Mouse (Mus musculus): ENCODE results near the gene Plekha1.

Gene Plekha1

DNA sequence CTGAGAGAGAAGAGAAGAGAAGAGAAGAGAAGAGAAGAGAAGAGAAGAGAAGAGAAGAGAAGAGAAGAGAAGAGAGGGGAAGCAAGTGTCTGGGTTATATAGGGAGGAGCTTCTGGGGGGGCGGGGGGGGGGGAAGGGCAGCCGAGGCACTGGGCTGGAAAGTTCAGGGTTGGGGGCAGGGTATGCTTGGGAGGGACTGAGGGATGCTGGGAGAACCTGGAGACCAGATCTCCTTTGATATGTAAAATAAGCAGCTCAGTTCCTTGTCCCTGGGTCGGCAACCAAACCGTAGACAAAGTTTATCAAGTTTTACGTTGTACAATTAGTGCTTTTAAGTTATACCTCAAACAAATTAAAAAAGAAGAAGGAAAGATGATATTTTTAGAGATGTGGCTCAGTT is 5.6 kb upstream of the Plekha1 start:
- DNase-seq (ENCODE audit: low spot score), result no peak

DNA sequence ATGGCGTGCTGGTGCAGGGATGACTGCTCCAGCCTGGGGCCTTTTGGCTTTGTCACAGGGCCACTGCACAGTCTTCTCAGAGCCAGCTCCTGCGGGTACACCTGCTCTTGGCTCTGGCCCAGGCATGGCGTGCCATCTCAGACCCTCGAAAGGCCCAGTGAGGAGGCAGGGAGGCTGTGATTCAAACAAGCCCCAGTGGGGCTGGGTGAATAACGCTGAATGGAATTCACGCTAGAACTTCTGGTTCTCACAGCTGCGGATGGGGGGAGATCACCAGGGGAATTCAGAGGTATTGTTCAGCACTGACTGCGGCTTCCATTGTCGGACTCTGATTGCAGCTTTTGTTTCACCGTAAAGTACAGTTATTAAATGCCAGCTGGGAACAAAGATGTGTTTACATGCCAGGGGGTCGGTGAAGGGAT is 4.8 kb upstream of the Plekha1 start:
- DNase-seq (ENCODE audit: low spot score), result no peak

DNA sequence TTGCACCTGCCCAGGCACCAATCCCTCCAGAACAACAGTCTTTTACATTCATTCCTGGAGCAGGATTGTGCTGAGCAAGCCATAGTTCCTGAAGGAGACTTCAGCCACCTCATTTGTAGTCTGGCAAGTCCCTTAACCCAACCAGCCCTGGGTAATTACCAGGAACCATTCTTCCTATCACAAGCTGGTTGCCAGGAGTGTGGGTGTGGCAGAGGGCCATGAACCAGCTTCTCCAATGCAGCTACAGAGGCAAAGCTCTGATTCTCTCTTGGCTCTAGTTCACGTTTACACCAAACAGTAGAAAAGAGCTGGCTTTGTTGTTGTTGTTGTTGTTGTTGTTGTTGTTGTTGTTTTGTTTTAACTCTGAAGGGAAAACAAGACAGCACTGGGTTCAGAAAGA is 3.1 kb upstream of the Plekha1 start:
- DNase-seq (ENCODE audit: low spot score), result no peak

DNA sequence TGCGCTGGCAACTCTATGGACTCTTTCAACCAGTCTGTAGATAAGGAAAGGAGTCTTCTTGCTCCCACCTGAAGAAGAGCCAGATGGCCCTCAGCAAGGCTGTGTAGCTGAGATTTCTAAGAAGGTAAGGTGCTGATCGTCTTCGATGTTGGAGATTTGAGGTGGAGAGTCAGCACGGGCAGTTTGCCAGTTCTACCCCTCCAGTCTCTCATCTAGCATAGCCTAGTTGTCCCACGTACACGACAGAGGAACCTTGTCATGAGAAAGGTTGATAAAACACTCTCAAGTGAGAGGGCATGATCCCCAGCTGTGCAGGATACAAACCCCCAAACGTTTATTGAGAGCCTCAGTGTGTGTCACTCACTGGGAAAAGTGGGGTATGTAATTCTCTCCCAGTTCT is 845 bp upstream of the Plekha1 start:
- no peak for DNase-seq (ENCODE audit: low spot score)

DNA sequence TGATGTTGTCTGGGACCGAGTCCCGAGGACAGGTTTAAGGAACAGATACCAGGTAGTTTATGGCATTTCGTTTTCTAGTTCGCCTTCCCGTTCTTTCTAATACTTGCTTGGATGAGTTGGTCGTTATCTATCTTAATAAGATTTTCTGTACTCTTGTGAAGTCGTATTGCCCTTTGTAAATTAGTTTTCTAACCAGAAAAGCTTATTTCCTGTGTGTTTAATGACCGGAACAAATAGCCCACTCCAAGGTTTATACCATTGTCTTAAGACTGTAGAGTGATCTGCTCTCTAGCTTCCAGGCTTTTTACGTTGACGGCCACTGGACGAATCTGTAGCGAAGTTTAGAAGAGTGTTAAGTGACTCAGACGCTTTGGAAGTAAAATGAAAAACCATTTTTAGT is 1.1 kb downstream of the Plekha1 start:
- no peak for DNase-seq (ENCODE audit: low spot score)

DNA sequence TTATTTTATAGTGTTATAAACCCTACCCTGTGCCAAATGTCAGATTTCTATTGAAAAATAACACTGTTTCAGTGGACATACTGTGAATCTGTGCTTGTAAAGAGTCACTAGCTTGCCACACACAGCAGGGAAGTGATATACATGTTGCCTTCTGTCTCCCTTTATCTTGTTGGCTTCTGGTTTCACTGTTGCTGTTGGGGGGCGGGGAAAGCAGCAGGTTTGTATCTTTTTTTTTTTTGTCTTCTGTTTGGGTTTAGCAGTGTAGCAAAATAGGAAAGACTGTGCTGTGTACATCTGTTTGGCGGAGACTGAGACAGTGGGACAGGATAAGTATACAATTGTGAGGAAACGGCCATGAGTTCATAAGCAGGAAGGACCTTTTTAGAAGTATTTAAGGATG is 1.7 kb downstream of the Plekha1 start:
- no peak for DNase-seq (ENCODE audit: low spot score)

DNA sequence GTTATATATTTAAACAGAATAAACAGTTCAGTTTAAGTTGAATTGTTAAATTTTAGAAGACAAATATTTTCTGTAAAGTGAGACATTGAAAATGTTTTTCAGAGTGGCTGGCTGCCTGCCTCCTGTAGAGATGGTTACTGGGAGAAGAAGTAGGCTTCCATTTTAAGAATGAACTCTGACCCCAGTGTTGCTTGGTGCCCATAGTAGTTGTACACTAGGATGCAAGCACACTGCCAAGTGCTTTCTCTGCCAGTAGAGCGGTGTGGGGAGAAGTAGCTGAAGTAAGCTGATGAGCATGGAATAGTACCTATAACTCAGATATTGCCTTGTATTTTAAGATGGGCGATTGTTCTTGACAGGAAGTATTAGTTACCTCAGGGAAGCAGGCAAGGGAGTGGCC is 18.6 kb downstream of the Plekha1 start:
- DNase-seq (ENCODE audit: low spot score), result no peak

DNA sequence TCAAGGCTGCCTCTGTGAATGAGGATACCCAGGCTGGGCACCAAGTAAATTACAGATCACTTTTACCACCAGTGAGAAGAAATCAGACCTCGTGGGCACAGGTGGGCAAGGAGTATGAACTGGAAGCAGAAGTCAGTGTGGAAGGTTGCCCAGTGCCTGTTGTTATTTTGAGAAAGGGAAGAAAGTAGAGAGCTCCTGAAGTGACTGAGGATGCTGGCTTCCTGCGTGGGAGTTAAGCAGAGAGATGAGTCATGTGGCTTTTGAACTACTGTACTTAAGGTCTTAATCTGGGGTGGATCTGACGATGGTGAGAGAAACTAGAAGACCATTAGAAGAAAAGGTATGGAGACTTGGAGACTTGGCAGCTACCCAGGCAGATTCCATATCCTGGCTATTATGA is 20.7 kb downstream of the Plekha1 start:
- no peak for DNase-seq (ENCODE audit: low spot score)

DNA sequence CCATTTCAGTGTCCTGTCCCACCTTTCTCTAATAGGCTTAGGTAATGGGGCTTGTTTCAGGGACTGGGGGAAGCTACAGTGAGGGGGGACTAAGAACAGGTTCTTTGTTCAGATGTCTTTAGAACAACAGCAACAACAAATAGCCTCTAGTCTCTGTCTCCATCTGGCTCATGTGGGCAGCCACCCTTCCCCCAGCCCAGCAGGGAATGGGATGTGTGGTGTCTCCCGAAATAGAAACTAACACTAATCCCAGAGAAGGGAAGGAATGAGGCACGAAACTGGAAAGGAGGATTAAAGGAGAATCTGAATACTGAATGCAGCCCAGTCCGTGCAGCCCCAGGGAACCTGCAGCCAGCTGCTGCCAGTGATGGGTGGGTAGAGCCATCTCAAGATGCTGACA is 22.4 kb downstream of the Plekha1 start:
- DNase-seq (ENCODE audit: low spot score), result no peak

DNA sequence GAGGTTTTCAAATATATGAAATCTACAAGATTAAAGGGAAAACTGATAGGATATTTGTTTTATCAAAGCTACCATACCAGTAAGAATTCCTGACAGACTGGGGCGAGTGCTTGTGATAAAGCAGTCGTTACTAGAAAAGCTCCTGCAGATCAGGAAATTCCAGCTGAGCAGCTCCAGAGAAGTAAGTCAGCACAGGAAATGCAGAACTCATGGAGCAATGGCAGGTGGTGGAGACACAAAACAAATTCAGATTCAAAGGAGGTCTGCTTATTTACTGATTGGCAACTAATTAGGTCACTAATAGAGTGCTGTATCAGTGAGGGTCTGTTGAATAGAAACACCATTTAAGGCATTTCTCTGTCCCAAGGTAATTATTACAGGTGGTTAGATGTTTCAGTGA is 25.3 kb downstream of the Plekha1 start:
- no peak for DNase-seq (ENCODE audit: low spot score)

DNA sequence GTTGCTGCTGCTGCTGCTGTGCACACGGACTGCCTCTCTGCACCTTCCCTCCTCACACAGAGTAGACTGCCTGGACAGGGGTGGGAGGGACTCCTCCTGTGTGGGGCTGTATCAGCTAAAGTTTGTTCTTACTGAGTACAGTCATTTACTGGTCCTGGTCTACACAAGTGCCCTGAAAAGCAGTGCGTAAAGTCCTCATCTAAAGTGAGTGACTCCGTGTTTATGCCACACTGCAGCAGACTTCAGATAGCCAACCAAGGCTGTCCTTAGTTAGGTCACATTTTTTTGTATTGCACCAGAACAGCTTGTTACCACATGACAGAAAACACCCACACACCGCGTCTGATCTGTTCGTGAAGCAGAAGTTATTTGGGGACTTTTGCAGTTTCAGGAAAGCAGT is 27.4 kb downstream of the Plekha1 start:
- DNase-seq (ENCODE audit: low spot score), result no peak

DNA sequence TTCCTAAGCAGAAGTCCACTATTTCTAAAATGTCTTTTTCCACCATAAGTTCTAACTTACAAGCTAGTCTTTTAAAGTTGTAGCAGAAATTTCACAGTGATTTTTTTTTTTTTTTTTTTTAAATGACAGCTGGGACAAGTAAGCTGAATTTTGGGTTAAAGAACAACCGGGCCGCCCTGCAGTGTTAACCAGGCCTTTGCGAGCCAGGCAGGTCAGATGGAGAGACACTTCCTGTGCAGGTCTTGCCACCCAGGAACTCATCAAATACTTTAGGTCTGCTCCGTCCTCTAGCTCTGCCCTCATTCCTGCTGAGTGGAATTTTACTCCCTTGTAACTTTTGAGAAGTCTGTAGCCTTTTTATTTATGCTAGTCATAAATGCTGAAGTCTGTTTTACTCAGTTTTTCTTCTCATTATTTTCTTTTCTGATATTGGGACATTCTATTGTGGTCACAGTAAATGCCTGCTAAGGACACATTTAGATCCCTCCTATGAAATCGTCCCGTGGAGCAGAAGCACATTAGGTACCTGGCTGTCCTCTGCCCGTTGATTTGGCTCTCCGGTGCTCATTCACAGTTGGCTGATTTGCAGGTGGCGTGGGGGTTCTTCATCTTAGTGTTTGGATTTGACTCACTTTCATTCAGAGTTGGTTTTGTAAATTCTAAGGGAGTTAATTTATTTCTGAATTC is 29.5 kb downstream of the Plekha1 start:
- no peak for DNase-seq (ENCODE audit: low spot score)

DNA sequence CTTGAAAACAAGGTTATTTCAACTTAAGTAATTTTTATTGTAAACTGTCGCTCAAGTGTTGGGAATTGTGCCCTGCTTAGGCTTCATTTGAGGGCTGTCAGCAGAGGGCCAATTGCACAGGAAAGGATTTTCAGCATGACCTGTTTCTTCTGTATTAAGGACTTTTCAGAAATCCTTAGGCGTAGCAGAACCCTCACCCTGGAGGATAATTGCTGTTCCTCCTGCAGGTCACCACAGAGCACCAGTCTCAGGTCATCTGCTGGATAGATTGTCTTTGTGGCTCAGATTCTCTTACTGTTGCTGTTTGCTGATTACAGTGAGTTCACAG is 30.0 kb downstream of the Plekha1 start:
- no peak for DNase-seq (ENCODE audit: low spot score)

DNA sequence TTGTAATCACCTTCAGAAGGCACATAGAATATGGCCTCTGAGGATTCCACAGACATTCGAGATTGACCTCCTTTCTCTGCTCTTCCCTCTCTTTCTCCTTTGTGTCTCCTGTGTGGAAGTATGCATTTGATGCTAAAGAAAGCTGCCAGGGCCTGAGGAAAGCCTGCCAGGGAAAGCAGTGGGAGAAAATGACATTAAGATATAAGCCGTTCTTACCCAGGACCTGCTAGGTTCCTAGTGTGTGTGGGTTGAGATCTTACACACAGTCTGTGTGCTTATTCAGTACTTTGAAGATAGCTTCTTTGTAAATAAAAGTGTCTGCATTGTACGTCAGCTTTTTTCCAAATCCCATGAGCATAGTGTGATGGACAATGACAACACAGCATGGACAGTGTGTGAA is 30.5 kb downstream of the Plekha1 start:
- DNase-seq (ENCODE audit: low spot score), result no peak

DNA sequence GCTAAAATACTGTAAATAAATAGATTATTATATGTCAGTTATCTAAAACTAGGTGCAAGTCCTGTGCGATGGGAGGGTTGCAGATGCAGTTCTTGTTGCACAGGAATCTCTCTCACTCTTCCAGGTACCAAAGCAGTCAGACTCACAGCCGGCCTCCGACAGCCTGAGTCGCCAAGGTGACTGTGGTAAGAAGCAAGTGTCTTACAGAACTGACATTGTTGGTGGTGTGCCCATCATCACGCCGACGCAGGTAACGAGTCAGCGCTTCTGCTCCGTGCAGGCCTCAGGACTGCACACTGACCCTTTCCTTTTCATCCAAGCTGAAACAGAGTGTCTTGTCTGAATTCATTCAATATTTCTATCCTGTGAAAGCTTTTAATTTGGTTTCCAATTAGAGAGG is 31.6 kb downstream of the Plekha1 start:
- no peak for DNase-seq (ENCODE audit: low spot score)

DNA sequence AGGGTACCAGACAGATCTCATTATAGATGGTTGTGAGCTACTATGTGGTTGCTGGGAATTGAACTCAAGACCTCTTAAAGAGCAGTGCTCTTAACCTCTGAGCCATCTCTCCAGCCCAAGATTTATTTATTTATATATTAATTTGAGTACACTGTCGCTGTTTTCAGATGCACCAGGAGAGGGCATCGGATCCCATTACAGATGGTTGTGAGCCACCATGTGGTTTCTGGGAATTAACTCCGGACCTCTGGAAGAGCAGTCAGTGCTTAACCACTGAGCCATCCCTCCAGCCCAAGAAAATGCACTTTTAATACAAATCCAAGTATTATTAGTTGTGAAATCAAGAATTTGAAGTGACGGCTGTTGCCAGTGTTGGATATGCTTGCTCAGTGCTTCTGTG is 32.8 kb downstream of the Plekha1 start:
- DNase-seq (ENCODE audit: low spot score), result no peak

DNA sequence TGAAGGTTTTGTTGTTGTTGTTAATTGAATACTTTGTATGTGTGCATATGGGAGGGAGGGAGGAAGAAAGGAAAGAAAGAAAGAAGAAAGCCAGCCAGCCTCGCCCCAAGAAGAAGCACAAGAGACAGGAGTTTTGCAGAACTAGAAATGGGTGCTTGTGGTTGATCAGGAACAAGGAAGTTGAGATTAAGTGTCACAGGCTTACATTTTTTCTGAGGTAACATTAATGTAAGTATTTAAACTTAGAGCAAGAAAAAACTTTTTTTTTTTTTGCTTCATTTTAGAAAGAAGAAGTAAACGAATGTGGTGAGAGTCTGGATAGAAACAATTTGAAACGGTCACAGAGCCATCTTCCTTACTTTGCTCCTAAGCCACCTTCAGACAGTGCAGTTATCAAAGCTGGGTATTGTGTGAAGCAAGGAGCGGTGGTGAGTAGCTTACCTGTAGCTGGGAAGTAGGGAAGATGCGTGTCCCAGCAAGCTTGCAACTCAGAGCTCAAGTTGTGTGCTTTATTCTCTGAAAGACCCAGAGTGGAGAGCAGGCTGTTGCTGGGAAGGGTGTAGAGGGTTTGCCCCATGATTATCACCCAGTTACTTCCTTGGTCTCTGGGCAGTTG is 34.8 kb downstream of the Plekha1 start:
- no peak for DNase-seq (ENCODE audit: low spot score)

DNA sequence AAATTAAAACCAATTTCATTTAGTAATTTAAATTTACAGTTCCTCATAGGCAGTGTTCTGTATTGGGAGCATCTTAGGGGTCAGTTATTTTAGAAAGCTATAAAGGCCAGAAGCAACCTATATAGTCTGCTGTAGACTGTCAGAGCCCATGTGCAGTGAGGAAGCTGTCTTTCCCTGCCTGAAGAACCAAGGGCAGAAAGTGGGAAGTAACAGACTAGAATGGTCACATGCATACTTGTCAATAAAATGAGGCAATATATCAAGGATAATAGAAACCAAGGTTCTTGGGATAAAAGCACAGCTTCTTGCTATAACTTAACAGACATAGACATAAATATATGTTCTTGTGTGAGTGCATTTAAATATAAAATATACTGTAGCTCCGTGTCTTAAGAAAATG is 37.4 kb downstream of the Plekha1 start:
- DNase-seq (ENCODE audit: low spot score), result no peak

DNA sequence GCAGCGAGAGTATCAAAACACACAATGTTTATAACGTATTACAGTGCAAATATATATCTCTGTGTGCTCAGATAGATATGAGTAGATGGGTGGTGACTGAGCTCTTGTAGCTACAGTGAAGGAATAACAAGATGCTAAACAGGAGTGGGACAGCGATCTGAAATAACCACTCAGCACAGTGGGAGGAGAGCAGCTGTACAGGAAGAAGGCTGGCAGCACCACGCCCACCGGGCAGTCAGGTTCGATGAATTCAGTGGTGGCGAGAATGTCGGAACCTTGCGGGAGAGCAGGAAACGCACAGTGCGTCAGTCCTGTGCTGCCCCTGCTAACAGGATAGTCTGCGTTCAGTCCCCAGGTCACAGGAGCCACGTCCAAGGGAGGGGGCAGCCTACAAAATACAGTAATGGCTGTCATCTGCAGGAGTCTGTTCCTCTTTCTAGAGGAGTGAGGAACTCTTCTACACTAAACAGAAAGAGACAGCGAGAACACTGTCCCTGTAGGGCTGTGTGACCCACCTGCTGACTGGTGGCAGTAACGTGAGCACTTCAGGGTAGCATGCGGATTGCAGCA is 38.0 kb downstream of the Plekha1 start:
- DNase-seq (ENCODE audit: low spot score), result no peak

DNA sequence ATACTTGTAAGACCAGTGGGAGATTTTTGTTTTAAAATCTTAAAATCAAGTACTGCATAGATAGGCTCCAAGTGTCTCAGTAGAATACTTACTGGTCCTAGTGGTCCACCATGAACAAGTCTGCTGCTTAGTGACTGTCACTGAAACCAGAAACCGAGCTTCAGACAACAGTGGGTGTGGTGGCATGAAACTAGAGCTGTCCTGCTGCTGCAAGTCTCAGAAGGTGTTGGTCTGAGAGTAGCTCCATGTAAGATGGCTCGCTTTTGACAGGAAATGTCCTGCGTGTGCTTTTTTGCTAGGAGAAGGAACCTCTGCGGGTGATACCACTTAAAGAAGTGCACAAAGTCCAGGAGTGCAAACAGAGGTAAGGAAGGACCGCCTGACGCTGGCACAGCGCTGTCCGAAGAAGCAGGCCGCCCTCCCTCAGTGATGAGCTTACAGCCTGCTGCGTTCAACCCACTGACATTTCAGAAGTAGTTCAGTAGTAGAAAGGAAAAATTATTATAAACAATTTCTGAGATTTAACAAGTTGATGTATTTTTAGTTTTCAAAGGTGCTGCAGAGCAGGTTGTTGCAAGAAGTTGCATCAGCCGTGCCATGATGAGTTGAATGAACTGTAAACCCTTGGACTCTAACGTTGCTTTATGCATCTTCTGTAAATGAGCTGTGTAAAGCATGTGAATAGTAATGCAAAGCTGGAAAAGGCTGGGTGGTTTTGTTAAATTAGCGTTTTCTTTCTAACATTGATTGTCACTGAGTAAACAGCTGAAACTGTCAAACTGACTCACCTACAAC is 39.2 kb downstream of the Plekha1 start:
- no peak for DNase-seq (ENCODE audit: low spot score)

DNA sequence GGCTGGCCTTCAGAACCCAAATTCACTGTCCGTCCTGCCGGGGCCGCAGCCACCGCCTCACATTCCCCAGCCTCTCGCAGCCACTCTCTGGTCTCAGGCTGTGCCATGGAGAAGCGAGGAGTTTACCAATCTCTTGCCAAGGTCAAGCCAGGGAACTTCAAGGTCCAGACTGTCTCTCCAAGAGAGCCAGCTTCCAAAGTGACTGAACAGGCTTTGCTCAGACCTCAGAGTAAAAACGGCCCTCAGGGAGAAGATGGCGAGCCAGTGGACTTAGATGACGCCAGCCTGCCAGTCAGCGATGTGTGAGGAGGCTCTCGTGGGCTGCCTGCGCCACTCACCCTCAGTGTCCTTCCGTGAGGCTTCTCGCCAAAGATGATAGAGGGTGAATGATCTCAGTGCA is 45.3 kb downstream of the Plekha1 start:
- DNase-seq (ENCODE audit: low spot score), result no peak

DNA sequence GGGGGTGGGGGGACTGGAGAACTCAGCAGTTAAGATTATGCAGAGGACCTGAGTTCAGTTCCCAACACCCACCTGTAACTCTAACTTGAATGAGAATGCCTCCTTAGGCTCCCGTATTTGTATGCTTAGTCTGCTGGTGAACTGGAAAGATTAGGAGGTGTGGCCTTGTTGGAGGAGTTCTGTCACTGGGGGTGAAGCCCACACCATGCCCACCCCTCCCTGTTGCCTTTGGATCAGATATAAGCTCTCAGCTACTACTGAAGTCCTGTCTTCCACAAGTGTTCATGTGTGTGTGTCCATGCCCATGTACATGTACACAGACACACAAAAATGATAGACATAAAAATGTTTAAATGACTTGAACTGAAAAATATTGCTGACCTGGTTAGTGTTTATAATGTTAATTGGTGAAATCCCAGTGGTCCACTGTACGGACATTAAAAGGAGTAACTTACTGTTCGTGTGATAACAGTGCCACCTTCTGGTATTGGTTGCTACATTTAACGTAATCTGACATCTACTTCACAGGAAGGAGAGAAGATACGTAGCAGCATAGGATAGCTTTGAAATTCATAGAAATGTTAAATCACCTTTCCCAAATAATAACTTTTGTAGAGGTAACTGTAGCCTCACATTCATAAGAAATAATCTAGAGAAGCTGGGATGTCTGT is 49.3 kb downstream of the Plekha1 start:
- DNase-seq (ENCODE audit: low spot score), result no peak

DNA sequence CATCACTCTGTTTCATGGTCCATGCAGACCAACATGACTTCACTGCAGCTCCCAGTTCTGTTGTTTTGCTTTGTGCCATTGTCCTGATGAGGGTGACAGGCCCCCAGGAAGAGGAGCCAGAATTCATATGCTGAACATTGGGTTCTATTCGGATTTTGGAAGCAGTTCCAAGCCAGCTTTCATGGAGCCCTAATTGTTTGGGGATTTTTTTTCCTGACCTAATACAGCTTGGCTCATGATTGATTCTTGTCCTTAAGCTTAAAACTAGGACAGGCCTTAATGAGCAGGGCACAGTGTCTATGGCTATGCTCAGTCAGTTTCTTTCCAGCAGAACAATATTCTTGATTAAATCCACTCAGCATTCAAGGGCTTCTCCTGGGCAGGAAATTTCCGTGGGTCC is 52.7 kb downstream of the Plekha1 start:
- no peak for DNase-seq (ENCODE audit: low spot score)
